Comparison of ENCODE assay signal across 14 mouse cellular contexts in genomic region chr19:14226521-14226920, GRCm38 (mm10).
DNase-seq lines count a peak whose midpoint lies in the region; ATAC-seq and TF ChIP-seq lines count a peak whose summit lies in the region.
"Had no signal": no experiment of that assay in that cellular context is flagged by ENCODE, and none has a peak within 500 bp of the region (broad histone marks: within the 10 kb centered on the region; RNA-seq: fewer than 3 reads in every experiment).

No protein-coding gene starts in this region.

- DNase-seq in heart, adult 2 months = peak; percentile 61 to 75
- peak; percentile 28 for DNase-seq in brain, embryonic 14.5 days (ENCODE audit: low read depth)
- peak; percentile 65 to 75 for DNase-seq in gastrocnemius, postnatal 36 days
- peak; percentile 93 for DNase-seq in skeletal muscle tissue, adult 2 months (ENCODE audit: low read depth, low spot score)
- DNase-seq in cerebellum, adult 18-20 months = no peak
- DNase-seq: lung, postnatal 4 days; thymus, adult 18-20 months had no signal

- H3K4me3 ChIP-seq in heart, adult 2 months = no peak overlapping the region
- no peak overlapping the region for H3K4me3 ChIP-seq in heart, embryonic 11.5 days (ENCODE audit: low read depth, low read length)
- H3K4me3 ChIP-seq: embryonic facial prominence, embryonic 12.5 days; forebrain, embryonic 13.5 days; midbrain, embryonic 15.5 days; neural tube, embryonic 13.5 days had no signal

- H3K27ac ChIP-seq in heart, adult 2 months = peak overlapping the region; percentile 47
- no peak overlapping the region for H3K27ac ChIP-seq in heart, embryonic 11.5 days (ENCODE audit: low read depth, low read length)
- H3K27ac ChIP-seq: embryonic facial prominence, embryonic 12.5 days; forebrain, embryonic 13.5 days; liver, embryonic 14.5 days; midbrain, embryonic 15.5 days; neural tube, embryonic 13.5 days had no signal

- no peak for ATAC-seq in heart, embryonic 11.5 days (replicated peaks; ENCODE audit: insufficient number of reproducible peaks, low FRiP score, low TSS enrichment)
- ATAC-seq in activated CD4-positive, CD25-positive, alpha-beta regulatory T cell, adult 4 months = no peak
- ATAC-seq: midbrain, embryonic 15.5 days had no signal

- no peaks in the 10 kb centered on the region for H3K9me3 ChIP-seq in heart, embryonic 11.5 days (replicated peaks; ENCODE audit: control insufficient read depth, low read length)
- H3K9me3 ChIP-seq: embryonic facial prominence, embryonic 12.5 days; forebrain, embryonic 13.5 days; midbrain, embryonic 15.5 days; neural tube, embryonic 13.5 days had no signal

- no peaks in the 10 kb centered on the region for H3K27me3 ChIP-seq in heart, adult 2 months (ENCODE audit: control insufficient read depth, insufficient read depth, low read length)
- no peaks in the 10 kb centered on the region for H3K27me3 ChIP-seq in heart, embryonic 11.5 days (ENCODE audit: control insufficient read depth, insufficient read depth, low read length)
- H3K27me3 ChIP-seq: embryonic facial prominence, embryonic 12.5 days; midbrain, embryonic 15.5 days; neural tube, embryonic 13.5 days had no signal

- TF ChIP-seq EP300 in heart, adult 2 months (IDR thresholded peaks at IDR 0.05; ENCODE audit: insufficient read depth, low read depth, low read length) = no peak

- no peak overlapping the region for H3K9ac ChIP-seq in heart, adult 2 months (ENCODE audit: low read depth, low read length)
- H3K9ac ChIP-seq in heart, embryonic 11.5 days (ENCODE audit: low read depth, low read length) = no peak overlapping the region
- H3K9ac ChIP-seq: embryonic facial prominence, embryonic 12.5 days; forebrain, embryonic 13.5 days; liver, embryonic 14.5 days; midbrain, embryonic 15.5 days; neural tube, embryonic 13.5 days had no signal

- no peak for TF ChIP-seq CTCF in heart, adult 2 months (IDR thresholded peaks at IDR 0.05)
- TF ChIP-seq CTCF in brain, embryonic 14.5 days (IDR thresholded peaks at IDR 0.05; ENCODE audit: borderline replicate concordance, extremely low read depth, insufficient read depth, insufficient read length) = no peak

- H3K4me1 ChIP-seq in heart, adult 2 months (ENCODE audit: control insufficient read depth, insufficient read depth, low read length) = peaks cover 3% of the 10 kb centered on the region; the same call in 1 of the 2 replicates
- H3K4me1 ChIP-seq in heart, embryonic 11.5 days (ENCODE audit: control insufficient read depth, insufficient read depth, low read length) = no peaks in the 10 kb centered on the region
- H3K4me1 ChIP-seq: midbrain, embryonic 15.5 days; neural tube, embryonic 13.5 days had no signal

- no peaks in the 10 kb centered on the region for H3K36me3 ChIP-seq in heart, adult 2 months (ENCODE audit: control insufficient read depth, insufficient read depth, low read length)
- no peaks in the 10 kb centered on the region for H3K36me3 ChIP-seq in heart, embryonic 11.5 days (ENCODE audit: control insufficient read depth, insufficient read depth, low read length)
- H3K36me3 ChIP-seq: embryonic facial prominence, embryonic 12.5 days; midbrain, embryonic 15.5 days; neural tube, embryonic 13.5 days had no signal

- H3K4me2 ChIP-seq in heart, embryonic 11.5 days = no peak overlapping the region
- H3K4me2 ChIP-seq: embryonic facial prominence, embryonic 12.5 days; forebrain, embryonic 13.5 days; midbrain, embryonic 15.5 days; neural tube, embryonic 13.5 days had no signal

- H3K79me2 ChIP-seq in heart, adult 2 months (replicated peaks; ENCODE audit: control insufficient read depth, insufficient read depth, low read length) = no peaks in the 10 kb centered on the region

- intact Hi-C loops in heart, adult 2 months (cut with DNase I) = loop anchor here (5.0 kb wide), 1 partner anchor 59 kb away; no protein-coding TSS in a partner anchor
- intact Hi-C loops in gastrocnemius, postnatal 36 days (cut with DNase I) = no loop called here

- TF ChIP-seq POLR2A in heart, adult 2 months (IDR thresholded peaks at IDR 0.05; ENCODE audit: insufficient read depth, low read depth, low read length) = no peak
- TF ChIP-seq POLR2A in brain, embryonic 14.5 days (IDR thresholded peaks at IDR 0.05; ENCODE audit: borderline replicate concordance, extremely low read depth, insufficient read depth, insufficient read length, poor library complexity, severe bottlenecking) = no peak

Comparison
In these comparisons a context has a peak if more than half of its experiments do, and no peak if none do; other contexts are left out.
1. DNase-seq: peak in heart, adult 2 months (2 of 2), brain, embryonic 14.5 days (single experiment), gastrocnemius, postnatal 36 days (2 of 2) and skeletal muscle tissue, adult 2 months (single experiment); none in cerebellum, adult 18-20 months (0 of 2).